Mouse (Mus musculus) lung, postnatal 14 days (tissue): ENCODE measurements around the gene Trpm3.

Source experiments
- DNase-seq: peaks from one replicate; pipeline ENCODE4 v3.0.0; 2021

Gene Trpm3

GRCm38 (mm10) chr19:22503469-22503868, 364.6 kb downstream of the Trpm3 start:
- DNase-seq: no peak

DNA sequence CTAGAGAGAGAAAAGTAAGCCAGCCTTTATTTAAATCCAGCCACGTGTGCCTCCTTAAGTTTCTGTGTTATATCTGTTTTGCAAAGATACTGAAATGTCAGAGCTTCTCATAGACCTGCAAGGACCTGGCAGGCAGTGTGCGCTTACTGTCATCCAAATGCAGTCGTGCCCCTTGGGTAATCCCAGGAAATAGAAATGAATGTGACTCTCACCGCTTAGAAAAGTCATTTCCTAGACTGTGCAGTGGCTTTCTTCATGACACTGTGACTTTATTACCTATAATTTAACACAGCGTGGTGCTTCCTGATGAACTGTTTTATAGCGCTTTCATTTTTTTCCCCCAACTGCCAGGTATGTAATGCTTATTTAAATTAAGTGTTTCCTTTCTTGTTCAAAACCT, 379.7 kb downstream of the Trpm3 start:
- DNase-seq: no peak

- no peak for DNase-seq
These were observed 389.1 kb downstream of the Trpm3 start for GRCm38 (mm10) chr19:22527944-22528343.

DNA sequence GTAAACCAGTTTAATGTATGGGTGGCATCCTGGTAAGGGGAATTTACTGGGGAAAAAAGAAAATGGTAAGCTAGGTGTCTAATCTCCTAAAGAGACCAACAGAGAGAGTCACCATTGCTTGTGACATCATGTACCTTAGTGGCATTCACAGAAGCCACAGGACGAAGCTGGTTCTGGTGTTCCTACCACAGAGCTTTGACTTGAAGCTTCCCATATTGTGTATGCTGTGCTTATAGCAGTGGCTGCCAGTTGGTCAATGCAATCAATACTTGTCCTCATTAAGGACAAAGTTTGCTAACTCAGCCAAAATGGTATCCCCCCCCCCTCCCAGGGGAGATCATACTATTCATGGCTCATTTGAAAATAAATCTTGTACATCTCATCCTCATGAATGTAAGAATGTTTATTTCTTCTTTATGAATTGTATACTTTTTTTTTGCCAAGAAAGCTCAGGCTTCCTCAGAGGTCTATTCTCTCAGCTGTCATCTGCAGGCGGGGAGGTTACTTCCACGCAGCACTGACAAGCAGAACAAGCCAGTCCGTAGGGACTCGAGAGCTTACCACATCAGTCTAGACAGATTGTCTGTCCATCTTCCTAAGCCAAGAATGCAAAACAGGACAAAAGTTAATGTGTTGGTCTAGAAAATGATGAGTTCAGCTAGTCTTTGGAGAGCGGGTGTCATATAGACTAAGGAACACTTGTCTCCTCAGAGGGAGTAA, 404.3 kb downstream of the Trpm3 start:
- no peak for DNase-seq

DNA sequence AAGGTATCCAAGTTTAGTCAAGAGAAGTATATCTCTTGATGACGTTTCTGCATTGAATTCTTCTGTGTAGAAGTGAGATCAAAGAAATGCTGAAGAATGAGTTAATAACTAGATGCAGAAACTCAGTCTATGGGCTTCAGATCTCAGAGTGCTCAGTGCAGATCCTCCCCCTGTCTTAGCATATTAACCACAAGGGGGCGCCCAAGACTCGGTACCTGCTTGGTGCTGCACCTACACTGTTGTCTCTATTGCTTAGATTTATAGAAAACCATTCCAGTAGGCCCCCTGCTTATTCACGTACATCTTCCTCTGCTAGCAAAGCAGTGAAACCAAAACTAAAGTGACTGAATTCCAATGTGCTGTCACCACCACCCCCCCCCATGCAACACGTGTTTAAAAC, 413.3 kb downstream of the Trpm3 start:
- peak; percentile 79 for DNase-seq

- peak; percentile 1 for DNase-seq
These were observed 415.6 kb downstream of the Trpm3 start for GRCm38 (mm10) chr19:22554421-22554941.

- no peak for DNase-seq
These were observed 433.6 kb downstream of the Trpm3 start for GRCm38 (mm10) chr19:22572396-22572795.

- DNase-seq: no peak
These were observed 434.0 kb downstream of the Trpm3 start for GRCm38 (mm10) chr19:22572849-22573248.

- DNase-seq: no peak
These were observed 443.4 kb downstream of the Trpm3 start for GRCm38 (mm10) chr19:22582120-22582745.

- no peak for DNase-seq
These were observed 455.6 kb downstream of the Trpm3 start for GRCm38 (mm10) chr19:22594492-22594891.

DNA sequence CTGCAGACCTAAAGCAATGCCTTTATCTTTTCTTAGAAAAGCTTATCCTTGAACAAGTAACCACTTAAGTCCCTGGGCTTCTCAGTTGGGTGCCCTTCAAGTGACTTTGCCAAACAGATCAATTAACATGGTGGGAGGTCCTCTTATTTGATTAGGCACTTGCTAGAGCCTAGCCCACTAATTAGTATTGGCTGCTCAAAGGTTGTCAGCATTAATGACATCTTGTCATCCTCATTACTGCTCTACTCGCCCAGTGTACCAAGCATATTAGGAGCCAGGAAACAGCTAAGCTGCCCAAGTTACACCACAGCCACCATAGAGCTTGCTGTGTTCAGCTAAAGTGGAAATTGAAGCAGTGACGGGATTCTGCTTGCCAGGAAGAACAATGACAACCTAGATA, 456.4 kb downstream of the Trpm3 start:
- DNase-seq: no peak

DNA sequence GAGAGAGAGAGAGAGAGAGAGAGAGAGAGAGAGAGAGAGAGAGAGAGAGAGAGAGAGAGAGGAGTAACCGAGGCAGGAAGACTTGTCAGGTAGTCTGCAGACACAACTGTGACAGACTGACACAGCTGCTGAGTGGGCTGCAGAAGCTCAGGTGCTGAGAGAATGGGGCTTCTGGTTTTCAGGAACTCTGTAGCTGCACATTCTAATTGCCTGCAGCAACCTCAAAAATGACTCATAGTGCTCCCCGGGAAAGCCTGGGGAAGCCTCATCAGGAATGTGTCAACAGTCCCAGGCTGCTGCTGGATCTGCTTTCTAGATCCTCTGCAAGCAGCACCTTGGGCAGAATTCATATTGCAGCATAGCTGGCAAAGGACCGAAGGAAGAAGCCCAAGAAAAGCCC, 457.9 kb downstream of the Trpm3 start:
- peak; percentile 0 for DNase-seq

DNA sequence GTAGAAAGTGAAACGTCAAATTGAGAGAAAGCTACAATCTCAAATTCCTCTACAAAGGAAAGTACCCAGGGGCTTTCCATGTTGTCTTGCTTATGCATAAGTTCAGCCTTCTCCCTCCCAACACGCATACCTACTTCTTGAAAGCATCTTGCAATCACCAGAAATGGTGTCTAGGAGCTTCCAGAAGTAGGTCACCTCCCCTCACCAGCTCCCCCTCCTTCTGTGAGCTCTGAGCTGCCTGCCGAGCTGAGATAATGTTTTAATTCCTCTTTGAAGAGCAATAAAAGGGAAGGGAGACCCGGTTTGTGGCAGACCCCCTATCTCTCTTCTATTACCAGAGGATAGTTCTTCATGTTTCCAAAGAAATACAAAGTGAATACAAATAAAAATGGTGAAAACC, 465.5 kb downstream of the Trpm3 start:
- DNase-seq: no peak

GRCm38 (mm10) chr19:22607985-22608684, 469.3 kb downstream of the Trpm3 start:
- DNase-seq: no peak

DNA sequence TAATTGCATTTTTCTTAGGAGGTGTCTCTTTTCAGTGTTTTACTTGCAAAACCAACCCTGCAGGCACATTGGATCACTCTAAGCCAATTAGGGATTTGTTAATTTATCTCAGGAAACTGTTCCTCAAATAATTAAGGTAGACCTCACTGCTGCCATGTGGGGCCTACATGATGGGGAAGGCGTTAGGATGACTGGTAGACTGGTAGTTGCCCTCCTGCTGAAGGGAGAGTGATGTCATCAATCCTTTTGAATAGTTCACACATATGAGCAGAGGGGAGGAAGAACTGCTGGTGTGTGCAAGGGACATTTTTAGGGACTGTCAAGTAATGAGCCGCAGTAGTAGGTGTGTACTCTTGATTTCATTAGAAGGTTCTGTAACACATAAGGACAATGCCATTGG, 472.8 kb downstream of the Trpm3 start:
- DNase-seq: no peak

- DNase-seq: no peak
These were observed 476.5 kb downstream of the Trpm3 start for GRCm38 (mm10) chr19:22615367-22615766.

DNA sequence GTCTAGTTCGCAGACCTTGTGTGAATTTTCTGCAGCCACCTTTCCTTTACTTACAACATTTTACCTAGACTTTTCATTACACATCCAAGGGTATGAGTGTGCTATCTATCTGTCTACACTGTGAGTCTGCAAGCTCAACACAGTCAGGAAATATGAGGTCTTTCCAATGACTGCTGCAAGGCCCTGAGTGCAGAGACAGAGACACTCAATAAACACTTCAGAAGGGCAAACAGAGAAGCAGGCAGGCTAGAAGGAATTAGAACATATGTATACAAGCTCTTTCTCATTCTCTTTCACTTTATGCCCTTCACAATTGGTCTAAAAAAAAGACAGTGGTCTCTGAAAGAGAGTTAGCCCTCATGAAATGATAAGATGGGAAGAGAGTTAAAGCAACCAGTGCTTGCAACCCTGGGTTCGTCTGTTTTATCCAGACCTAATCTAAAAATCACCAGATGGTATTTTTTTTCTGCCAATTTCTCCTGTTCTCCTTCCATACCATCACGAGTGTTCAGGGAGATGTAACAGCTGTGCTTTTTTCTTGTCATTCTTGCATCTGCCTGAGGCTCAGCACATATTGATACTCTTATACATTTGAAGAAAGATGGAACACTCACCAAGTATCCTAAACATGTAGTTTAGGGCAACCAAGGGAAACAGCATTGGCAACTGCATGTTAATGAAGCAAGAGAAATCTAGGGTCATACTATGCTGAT, 486.1 kb downstream of the Trpm3 start:
- no peak for DNase-seq

DNA sequence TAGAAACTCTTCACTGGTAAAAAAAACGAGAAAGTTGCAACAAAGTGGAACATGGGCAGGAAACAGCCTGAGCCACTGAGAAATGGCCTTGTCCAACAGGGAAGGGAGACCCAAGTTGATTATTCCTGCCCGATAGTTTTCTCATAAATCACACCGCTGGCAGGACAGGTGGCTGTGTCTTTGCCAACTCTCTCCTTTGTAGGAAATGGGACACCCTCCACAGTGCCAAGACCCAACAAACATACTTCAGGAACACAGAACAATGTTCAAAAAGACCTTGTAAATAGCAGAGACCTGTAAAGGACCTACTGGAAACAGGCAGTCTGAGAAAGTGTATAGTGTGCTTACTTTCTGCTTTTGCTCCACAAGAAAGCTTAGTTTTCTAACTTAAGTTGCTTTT, 490.0 kb downstream of the Trpm3 start:
- no peak for DNase-seq

GRCm38 (mm10) chr19:22631316-22631715, 492.5 kb downstream of the Trpm3 start:
- peak; percentile 30 for DNase-seq

GRCm38 (mm10) chr19:22635635-22636034, 496.8 kb downstream of the Trpm3 start:
- no peak for DNase-seq

DNA sequence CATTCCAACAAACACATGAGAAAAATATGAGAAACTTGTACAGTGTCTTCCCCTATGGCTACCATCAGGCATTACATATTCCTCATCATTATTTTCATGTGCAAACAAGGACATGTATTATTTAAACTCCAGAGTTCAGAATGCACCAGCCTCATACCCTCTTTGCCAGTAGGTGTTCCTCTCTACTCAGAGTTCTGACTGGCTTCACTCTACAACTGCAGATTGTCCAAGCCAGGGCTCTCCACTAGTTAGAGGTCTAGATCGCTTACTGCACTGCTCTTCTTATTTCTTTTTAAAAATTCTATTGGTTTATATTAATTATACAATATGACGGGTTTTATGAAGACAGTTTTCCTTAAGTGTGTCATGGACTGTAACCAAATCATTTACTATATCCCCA, 498.9 kb downstream of the Trpm3 start:
- DNase-seq: no peak

- no peak for DNase-seq
These were observed 499.6 kb downstream of the Trpm3 start for GRCm38 (mm10) chr19:22638394-22638954.

DNA sequence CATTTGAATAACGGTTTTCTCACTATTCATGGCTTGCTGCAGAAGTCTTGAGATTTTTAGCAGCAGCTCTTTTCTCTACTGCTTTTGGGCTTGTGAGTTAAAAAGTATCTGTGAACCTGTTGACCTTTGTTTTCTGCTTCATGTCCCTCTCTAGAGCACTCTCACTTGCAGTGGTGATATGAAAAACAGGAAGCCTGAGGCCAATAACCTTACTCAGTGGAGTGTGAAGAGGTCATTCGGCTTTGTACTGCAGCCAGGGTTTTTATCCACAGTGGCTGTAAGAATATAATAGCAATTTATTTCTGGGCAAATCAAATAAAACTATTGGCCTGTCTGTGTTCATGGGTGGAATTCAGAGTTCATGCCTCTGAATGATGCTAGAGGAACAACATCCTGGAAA, 503.3 kb downstream of the Trpm3 start:
- DNase-seq: no peak
